Mouse (Mus musculus) MEL (cell line): Measurements from ENCODE around the gene Cxcr5.
A peak's percentile ranks its signal among the peaks of the same experiment; 100 is the strongest.

ENCODE experiments used
- CTCF ChIP-seq, 3 experiments: IDR thresholded peaks in 2 of 3; conservative IDR thresholded peaks in 1 of 3; 2 replicates each; pipeline ENCODE4 v1.5.1; 2011 to 2012; ENCODE audit warnings: low read length in 3 of 3, low read depth in 2 of 3, mild to moderate bottlenecking in 2 of 3, improper control_type of control experiment in 1 of 3, inconsistent platforms in 1 of 3, mixed read lengths in 1 of 3, moderate library complexity in 1 of 3; ENCODE audit not compliant: control insufficient read depth in 1 of 3, insufficient read depth in 1 of 3, poor library complexity in 1 of 3, severe bottlenecking in 1 of 3
- JUND ChIP-seq: IDR thresholded peaks from 2 replicates; pipeline ENCODE4 v1.6.1; 2011; ENCODE audit warnings: low read depth, mild to moderate bottlenecking, improper control_type of control experiment, low read length
- POLR2A ChIP-seq, 2 experiments: IDR thresholded peaks; 2 replicates each; pipeline ENCODE4 v1.6.1; 2011 to 2012; ENCODE audit warnings: low read length in 2 of 2, mild to moderate bottlenecking in 2 of 2, control low read depth in 1 of 2, improper control_type of control experiment in 1 of 2, low read depth in 1 of 2, moderate library complexity in 1 of 2; ENCODE audit not compliant: control insufficient read depth in 1 of 2, insufficient read depth in 1 of 2, poor library complexity in 1 of 2
- SIN3A ChIP-seq: IDR thresholded peaks from 2 replicates; pipeline ENCODE4 v1.6.1; 2012; ENCODE audit warnings: low read length, improper control_type of control experiment, inconsistent platforms

DNA sequence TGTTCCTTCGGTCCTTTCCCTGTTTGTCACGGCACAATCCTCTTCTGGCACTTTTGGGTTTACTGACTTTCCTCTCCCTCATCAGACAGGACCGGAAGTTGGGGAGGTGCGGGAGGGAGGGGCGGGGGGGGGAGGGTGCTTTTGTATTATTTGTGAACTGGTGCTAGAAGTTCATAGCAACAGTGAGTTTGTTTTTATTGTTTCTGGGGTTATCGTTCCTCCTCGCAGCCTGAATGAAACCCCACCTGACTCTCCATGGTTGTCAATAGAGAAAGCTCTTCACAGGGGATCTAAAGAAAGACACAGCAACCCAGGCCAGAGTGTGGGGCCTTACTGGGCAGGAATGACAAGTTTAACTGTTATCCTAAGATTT lies 6.4 kb upstream of the Cxcr5 start:
- TF ChIP-seq POLR2A (IDR thresholded peaks at IDR 0.05; ENCODE audit: control insufficient read depth in 1 of 2, insufficient read depth in 1 of 2, low read depth in 1 of 2, low read length in 2 of 2, poor library complexity in 1 of 2) (no peak), CTCF (IDR thresholded peaks at IDR 0.05 in 2 of 3, conservative IDR thresholded peaks at IDR 0.05 in 1 of 3; ENCODE audit: control insufficient read depth in 1 of 3, insufficient read depth in 1 of 3, low read depth in 2 of 3, low read length in 3 of 3, poor library complexity in 1 of 3, severe bottlenecking in 1 of 3) (no peak), JUND (no peak), SIN3A (peak; percentile 3; the same call in 1 of the 2 replicates)
